Mouse (Mus musculus) myocyte (in vitro differentiated cells): ENCODE measurements at regions not wholly inside any gene's neighbourhood (a gene's known extent, or its start where the extent isn't known, plus 50 kb on each side); places are given as distances from the start of the nearest gene placed in this dataset.

Experiments used
- CEBPB ChIP-seq: IDR thresholded peaks from 2 replicates; pipeline ENCODE4 v1.6.1; 2011; ENCODE audit warnings: mild to moderate bottlenecking, moderate library complexity; ENCODE audit not compliant: poor library complexity, insufficient read depth, severe bottlenecking
- E2F4 ChIP-seq: IDR thresholded peaks from one replicate; pipeline ENCODE4 v1.6.1; 2011; ENCODE audit warnings: mild to moderate bottlenecking, control low read depth, moderate library complexity; ENCODE audit not compliant: insufficient read depth
- MAX ChIP-seq: IDR thresholded peaks from one replicate; pipeline ENCODE4 v1.6.1; 2011; ENCODE audit warnings: low read depth, mild to moderate bottlenecking, control low read depth
- MYOD1 ChIP-seq, 3 experiments: IDR thresholded peaks; one replicate each; pipeline ENCODE4 v1.6.1; 2011; ENCODE audit warnings: control low read depth in 2 of 3, low read depth in 2 of 3, mild to moderate bottlenecking in 2 of 3, moderate library complexity in 1 of 3; ENCODE audit not compliant: insufficient read length in 2 of 3, control insufficient read depth in 1 of 3
- MYOG ChIP-seq, 3 experiments: IDR thresholded peaks; one replicate each; pipeline ENCODE4 v1.6.1; 2011; ENCODE audit warnings: control low read depth in 2 of 3, low read depth in 2 of 3, mild to moderate bottlenecking in 2 of 3; ENCODE audit not compliant: insufficient read length in 2 of 3, control insufficient read depth in 1 of 3, insufficient read depth in 1 of 3
- POLR2A ChIP-seq: IDR thresholded peaks from one replicate; pipeline ENCODE4 v1.6.1; 2011; ENCODE audit warnings: low read depth, mild to moderate bottlenecking, control low read depth, moderate library complexity; ENCODE audit not compliant: insufficient read length
- SRF ChIP-seq: IDR thresholded peaks from one replicate; pipeline ENCODE4 v1.6.1; 2011; ENCODE audit warnings: low read depth; ENCODE audit not compliant: control insufficient read depth, insufficient read length
- TCF12 ChIP-seq: IDR thresholded peaks from one replicate; pipeline ENCODE4 v1.6.1; 2011; ENCODE audit warnings: mild to moderate bottlenecking, control low read depth; ENCODE audit not compliant: poor library complexity, insufficient read depth, severe bottlenecking
- TCF3 ChIP-seq: IDR thresholded peaks from one replicate; pipeline ENCODE4 v1.6.1; 2011; ENCODE audit warnings: low read depth, control low read depth; ENCODE audit not compliant: insufficient read length
- USF1 ChIP-seq: IDR thresholded peaks from one replicate; pipeline ENCODE4 v1.6.1; 2011; ENCODE audit warnings: low read depth, mild to moderate bottlenecking, control low read depth, moderate library complexity

GRCm38 (mm10) chr11:39550066-39550465, 1144.9 kb downstream of the Mat2b start:
- TF ChIP-seq POLR2A (no peak), CEBPB (no peak), E2F4 (no peak), MAX (no peak), USF1 (no peak), SRF (no peak), TCF12 (no peak), TCF3 (no peak), MYOG (IDR thresholded peaks at IDR 0.05; ENCODE audit: control insufficient read depth in 1 of 3, insufficient read depth in 1 of 3, insufficient read length in 2 of 3, low read depth in 2 of 3) (no peak), MYOD1 (IDR thresholded peaks at IDR 0.05; ENCODE audit: control insufficient read depth in 1 of 3, insufficient read length in 2 of 3, low read depth in 2 of 3) (no peak)
